Mouse (Mus musculus) lung, embryonic 14.5 days (tissue): ENCODE results near the gene Slc13a4. TPM values are rescaled to one million over a fixed set of nuclear protein-coding genes. Genes with fewer than 3 reads are reported as not detected.

Source experiments
- ATAC-seq: fragments of 200-750 bp; cut with Nextera tagmentation; 2 replicates; pipeline ENCODE4 v1.8.0; 2017; ENCODE audit warnings: mild to moderate bottlenecking, moderate TSS enrichment, moderate library complexity; ENCODE audit not compliant: insufficient read depth
- DNase-seq: peaks from one replicate; pipeline ENCODE4 v3.0.0-alpha.2; 2015
- H3K27ac ChIP-seq: fragments of 300-500 bp; sonication (generic); 2 replicates; pipeline ENCODE4 v1.5.1; 2014; ENCODE audit warnings: low read depth, mild to moderate bottlenecking, moderate library complexity
- H3K27me3 ChIP-seq: fragments of 300-500 bp; sonication (generic); 2 replicates; pipeline ENCODE4 v1.6.1; 2014; ENCODE audit warnings: low read length, control low read depth; ENCODE audit not compliant: insufficient read depth
- H3K36me3 ChIP-seq: fragments of 300-500 bp; sonication (generic); 2 replicates; pipeline ENCODE4 v1.6.1; 2014; ENCODE audit warnings: control low read depth; ENCODE audit not compliant: insufficient read depth
- H3K4me1 ChIP-seq: fragments of 300-500 bp; sonication (generic); 2 replicates; pipeline ENCODE4 v1.6.1; 2014; ENCODE audit warnings: antibody characterized with exemption, control low read depth; ENCODE audit not compliant: insufficient read depth
- H3K4me2 ChIP-seq: fragments of 300-500 bp; sonication (generic); 2 replicates; pipeline ENCODE4 v1.6.1; 2014; ENCODE audit warnings: mild to moderate bottlenecking
- H3K4me3 ChIP-seq: fragments of 300-500 bp; sonication (generic); 2 replicates; pipeline ENCODE4 v1.5.1; 2014; ENCODE audit warnings: low read depth, low read length
- H3K9ac ChIP-seq: fragments of 300-500 bp; sonication (generic); 2 replicates; pipeline ENCODE4 v1.6.1; 2014
- H3K9me3 ChIP-seq: fragments of 300-500 bp; sonication (generic); 2 replicates; pipeline ENCODE4 v1.6.1; 2016; ENCODE audit warnings: low read depth, low read length, control low read depth
- CTCF ChIP-seq: IDR thresholded peaks from 2 replicates; pipeline ENCODE4 v1.5.1; 2016; ENCODE audit warnings: antibody characterized with exemption, low read depth
- WGBS: fragments of 180-500 bp; shearing (Covaris S2); extraction: QIAGEN DNeasy Blood & Tissue Kit; methylation state at CpG from one replicate; pipeline ENCODE4 v1.1.7; 2014; 5-methylcytosine and 5-hydroxymethylcytosine counted together
- polyA plus RNA-seq: library from polyadenylated mRNA; unstranded; fragments of >200 nt; fragmentation: Nextera tagmentation; extraction: Ambion mirVana; gene quantifications from 2 replicates; pipeline ENCODE4 v1.2.1, GENCODE M21; 2014

The Slc13a4 gene
- polyA plus RNA-seq, 1 experiment from 2014 or later = 0.24 TPM

DNA sequence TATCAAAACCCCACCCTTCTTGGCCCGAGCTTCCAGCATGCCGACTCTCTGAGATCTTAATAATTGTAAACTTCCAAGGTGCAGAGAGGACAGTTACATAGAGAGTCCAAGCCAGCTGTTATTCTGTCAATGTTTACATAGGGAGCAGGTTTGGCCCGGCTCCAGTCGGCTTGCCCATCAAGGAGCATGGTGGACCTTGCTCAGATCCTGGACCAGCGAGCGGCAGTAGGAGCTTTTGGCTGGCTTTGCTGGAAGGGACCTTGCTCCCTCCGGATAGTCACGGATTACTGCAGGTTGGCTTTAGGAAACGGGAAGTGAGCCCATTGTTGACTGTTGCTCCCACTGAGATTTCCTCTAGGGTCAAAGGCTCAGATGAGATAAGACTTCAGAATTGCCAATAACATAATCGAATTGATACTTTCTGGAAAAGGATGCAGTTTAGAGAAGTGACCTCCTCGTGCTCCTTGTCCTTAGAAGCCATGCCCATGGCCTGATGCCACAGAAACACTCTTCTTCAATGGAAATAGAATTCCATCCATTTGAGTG, 4.5 kb downstream of the Slc13a4 start:
- Histone ChIP-seq H3K36me3 (no peaks in the 10 kb centered on the region), H3K9ac (no peak overlapping the region), H3K9me3 (no peaks in the 10 kb centered on the region), H3K4me1 (no peaks in the 10 kb centered on the region), H3K27me3 (no peaks in the 10 kb centered on the region), H3K4me3 (no peak overlapping the region), H3K27ac (no peak overlapping the region), H3K4me2 (no peak overlapping the region)
- 61% methylated on average over 11 of the region's 11 CpGs for WGBS
- no peak for TF ChIP-seq CTCF
- ATAC-seq (peak; percentile 31; the same call in 1 of the 2 replicates), DNase-seq (peak; percentile 10)

DNA sequence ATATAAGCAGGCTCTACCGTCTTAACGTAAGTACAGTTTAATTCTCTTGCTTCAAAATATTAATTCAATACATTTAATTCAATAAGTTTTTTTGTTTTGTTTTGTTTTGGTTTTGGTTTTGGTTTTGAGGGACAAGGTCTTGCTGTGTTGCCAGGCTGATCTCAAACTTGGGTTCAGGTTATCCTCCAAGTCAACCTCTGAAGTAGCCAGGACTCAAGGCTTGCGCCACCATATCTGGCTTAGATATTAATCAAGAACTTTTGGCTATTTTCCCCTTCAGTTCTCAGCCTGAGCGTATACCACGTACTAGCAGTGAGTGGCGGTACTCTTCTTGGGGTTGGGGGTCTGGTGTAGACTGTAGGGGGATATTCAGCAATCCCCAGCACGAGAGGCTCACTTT, 5.3 kb downstream of the Slc13a4 start:
- no peaks in the 10 kb centered on the region for H3K36me3 ChIP-seq
- no peaks in the 10 kb centered on the region for H3K27me3 ChIP-seq
- ATAC-seq (no peak), DNase-seq (no peak)
- H3K4me2 ChIP-seq = no peak overlapping the region
- no peak for TF ChIP-seq CTCF
- no peak overlapping the region for H3K27ac ChIP-seq
- H3K9ac ChIP-seq = no peak overlapping the region
- H3K9me3 ChIP-seq = no peaks in the 10 kb centered on the region
- H3K4me3 ChIP-seq = no peak overlapping the region
- WGBS = 91% methylated on average over 7 of the region's 7 CpGs
- no peaks in the 10 kb centered on the region for H3K4me1 ChIP-seq

DNA sequence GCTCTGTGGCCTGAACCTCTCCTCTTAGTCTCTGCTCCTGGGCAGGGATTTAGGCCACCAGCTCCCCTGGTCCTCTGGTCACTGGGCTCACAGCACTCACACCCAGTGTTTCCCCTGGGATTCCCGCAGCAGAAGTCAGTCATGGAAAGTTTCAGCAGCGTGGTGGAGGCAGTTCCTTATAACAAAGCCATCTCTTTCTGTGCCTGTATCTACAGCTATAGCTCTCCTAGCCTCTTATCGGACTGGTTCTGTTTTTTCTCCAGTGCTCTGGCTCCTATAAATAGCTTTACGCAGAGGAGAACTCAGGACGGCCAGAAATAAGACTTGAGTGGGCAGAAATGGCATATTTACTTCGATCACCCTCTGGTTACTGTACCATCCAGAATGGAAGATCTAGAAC, 9.6 kb downstream of the Slc13a4 start:
- Histone ChIP-seq H3K9me3 (no peaks in the 10 kb centered on the region), H3K4me2 (no peak overlapping the region), H3K9ac (no peak overlapping the region), H3K4me3 (no peak overlapping the region), H3K36me3 (no peaks in the 10 kb centered on the region), H3K27ac (no peak overlapping the region), H3K27me3 (no peaks in the 10 kb centered on the region), H3K4me1 (no peaks in the 10 kb centered on the region)
- no peak for TF ChIP-seq CTCF
- no peak for ATAC-seq
- 79% methylated on average over 6 of the region's 6 CpGs for WGBS
- no peak for DNase-seq

DNA sequence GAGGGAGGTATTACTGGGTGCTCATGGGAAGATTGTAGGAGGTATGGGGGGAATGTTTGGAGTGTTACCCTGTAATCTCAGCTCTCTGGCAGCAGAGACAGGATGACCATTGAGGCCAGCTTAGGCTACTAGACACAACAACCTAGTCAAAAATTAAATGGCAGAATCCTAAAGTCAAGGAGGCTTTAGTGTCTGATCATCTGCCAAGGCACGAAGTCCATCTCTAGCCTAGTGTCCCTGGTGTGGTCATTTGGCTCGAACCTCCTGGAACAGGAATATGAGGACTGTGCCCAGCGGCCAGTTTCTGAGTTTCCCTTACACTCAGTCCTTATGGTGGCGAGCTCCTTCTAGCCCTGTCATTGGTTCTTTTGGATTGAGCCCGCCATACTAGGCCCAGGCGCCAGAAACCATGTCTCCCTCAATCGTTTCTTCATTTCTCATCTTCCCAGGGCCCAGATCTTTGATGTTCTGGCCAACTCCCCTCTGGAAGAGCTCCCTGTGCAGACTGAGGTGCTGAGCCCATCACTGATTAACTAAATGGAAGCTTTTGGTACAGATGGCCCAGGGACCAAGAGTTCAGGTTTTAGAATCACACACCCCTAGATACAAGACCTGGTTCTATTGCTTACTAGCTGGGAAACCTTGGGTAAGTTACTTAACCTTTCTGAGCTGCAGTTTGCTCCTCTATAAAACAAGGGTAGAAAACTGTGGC, 10.3 kb downstream of the Slc13a4 start:
- WGBS = 83% methylated on average over 7 of the region's 7 CpGs
- ATAC-seq (no peak), DNase-seq (no peak)
- no peak for TF ChIP-seq CTCF
- Histone ChIP-seq H3K4me3 (no peak overlapping the region), H3K9ac (no peak overlapping the region), H3K27me3 (no peaks in the 10 kb centered on the region), H3K9me3 (no peaks in the 10 kb centered on the region), H3K4me1 (no peaks in the 10 kb centered on the region), H3K36me3 (no peaks in the 10 kb centered on the region), H3K27ac (no peak overlapping the region), H3K4me2 (no peak overlapping the region)

DNA sequence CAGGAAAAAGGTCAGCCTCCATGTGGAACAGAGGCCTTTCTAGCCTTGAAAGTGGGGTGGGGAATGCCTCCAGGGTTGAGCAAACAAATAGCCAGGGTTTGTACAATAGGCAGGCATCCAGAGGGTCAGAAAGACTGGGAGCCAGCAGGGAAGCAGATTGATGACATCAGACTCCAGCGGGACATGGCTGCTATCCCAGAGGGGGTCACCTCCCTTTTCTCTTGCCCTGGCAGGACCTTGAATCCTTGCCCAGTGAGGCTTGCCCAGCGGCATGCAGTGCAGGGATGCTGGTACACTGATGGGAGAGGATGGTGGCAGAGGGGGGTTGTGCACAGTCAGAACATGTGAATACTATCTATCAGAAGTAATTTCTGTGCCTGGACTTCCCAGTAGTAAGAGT, 10.9 kb downstream of the Slc13a4 start:
- H3K36me3 ChIP-seq = no peaks in the 10 kb centered on the region
- no peak overlapping the region for H3K9ac ChIP-seq
- no peak for ATAC-seq
- no peaks in the 10 kb centered on the region for H3K4me1 ChIP-seq
- H3K4me3 ChIP-seq = no peak overlapping the region
- no peaks in the 10 kb centered on the region for H3K9me3 ChIP-seq
- peak; percentile 11 for DNase-seq
- no peak overlapping the region for H3K4me2 ChIP-seq
- no peak overlapping the region for H3K27ac ChIP-seq
- TF ChIP-seq CTCF = no peak
- 32% methylated on average over 2 of the region's 2 CpGs for WGBS
- H3K27me3 ChIP-seq = no peaks in the 10 kb centered on the region

DNA sequence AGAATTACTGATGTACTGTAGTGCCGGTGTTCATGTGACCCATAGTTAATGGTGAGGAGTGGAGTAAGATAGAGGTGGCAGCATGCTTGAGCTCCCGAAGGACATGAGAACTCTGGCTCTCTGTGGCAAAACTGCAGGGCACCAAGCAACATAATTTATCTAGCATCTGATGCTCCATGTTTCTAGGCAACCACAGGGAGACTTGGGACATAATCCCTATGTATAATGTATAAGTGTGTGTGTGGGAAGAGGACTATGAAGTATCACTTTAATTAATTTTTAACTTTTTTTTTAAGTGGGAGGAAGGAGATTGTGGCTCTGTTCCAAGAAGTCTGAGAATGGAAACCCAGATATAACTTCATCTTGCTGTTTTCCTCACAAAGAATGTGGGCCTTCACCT, 13.0 kb downstream of the Slc13a4 start:
- Histone ChIP-seq H3K9me3 (no peaks in the 10 kb centered on the region), H3K36me3 (no peaks in the 10 kb centered on the region), H3K9ac (no peak overlapping the region), H3K4me3 (no peak overlapping the region), H3K4me2 (no peak overlapping the region), H3K27me3 (no peaks in the 10 kb centered on the region), H3K27ac (no peak overlapping the region), H3K4me1 (no peaks in the 10 kb centered on the region)
- no peak for TF ChIP-seq CTCF
- no peak for DNase-seq
- 77% methylated on average over 2 of the region's 2 CpGs for WGBS
- ATAC-seq = no peak

DNA sequence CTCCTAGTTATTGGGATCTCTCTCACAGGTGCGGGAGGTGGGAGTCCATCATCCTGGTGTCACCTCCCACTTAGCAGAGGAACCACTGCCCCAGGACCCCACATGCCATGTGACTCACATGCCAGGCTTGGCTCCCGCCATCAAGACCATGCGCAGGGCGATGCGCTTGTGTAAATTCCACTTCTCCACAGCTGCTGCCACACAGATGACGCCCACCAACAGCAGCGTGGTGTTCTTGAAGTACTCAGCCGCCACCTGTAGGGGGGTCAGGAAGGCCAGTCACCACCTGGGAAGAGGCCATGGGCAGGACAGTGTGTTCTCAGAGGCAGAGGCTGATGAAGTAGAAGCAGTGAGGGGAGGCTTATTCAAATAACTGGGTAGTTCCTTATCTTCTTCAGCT, 18.3 kb downstream of the Slc13a4 start:
- H3K4me2 ChIP-seq = no peak overlapping the region
- no peak for TF ChIP-seq CTCF
- no peak overlapping the region for H3K9ac ChIP-seq
- H3K36me3 ChIP-seq = no peaks in the 10 kb centered on the region
- no peaks in the 10 kb centered on the region for H3K27me3 ChIP-seq
- ATAC-seq (no peak), DNase-seq (no peak)
- no peak overlapping the region for H3K27ac ChIP-seq
- no peaks in the 10 kb centered on the region for H3K9me3 ChIP-seq
- no peak overlapping the region for H3K4me3 ChIP-seq
- peaks cover 3% of the 10 kb centered on the region; the same call in 1 of the 2 replicates for H3K4me1 ChIP-seq
- 82% methylated on average over 8 of the region's 8 CpGs for WGBS
